Mouse (Mus musculus) natural killer cell, adult 2 months (primary cell): ENCODE results near the gene Hspa1a.
"Not testable (repeated sequence)": the region's sequence is repeated elsewhere in the genome, so short reads cannot be mapped to it uniquely, and the experiment has no call there.

ENCODE experiments used
- DNase-seq, 2 experiments: peaks; one replicate each; pipeline ENCODE4 v3.0.0; 2022; ENCODE audit warnings: low spot score in 2 of 2

Hspa1a gene

GRCm38 (mm10) chr17:34948721-34949552 lies 23.0 kb downstream of the Hspa1a start:
- not testable (repeated sequence) for DNase-seq

GRCm38 (mm10) chr17:34947606-34948005 lies 24.4 kb downstream of the Hspa1a start:
- no peak for DNase-seq

- no peak for DNase-seq
These were observed 25.3 kb downstream of the Hspa1a start for GRCm38 (mm10) chr17:34946486-34947140.

GRCm38 (mm10) chr17:34944362-34944761 lies 27.6 kb downstream of the Hspa1a start:
- no peak for DNase-seq

- no peak for DNase-seq
These were observed 28.7 kb downstream of the Hspa1a start for GRCm38 (mm10) chr17:34943128-34943815.

- DNase-seq: peak in 1 of 2 experiments; percentile 17
These were observed 30.5 kb downstream of the Hspa1a start for GRCm38 (mm10) chr17:34941344-34942041.

GRCm38 (mm10) chr17:34937960-34938505 lies 33.9 kb downstream of the Hspa1a start:
- DNase-seq: no peak

GRCm38 (mm10) chr17:34934830-34935229 lies 37.1 kb downstream of the Hspa1a start:
- DNase-seq: no peak

GRCm38 (mm10) chr17:34934031-34934430 lies 37.9 kb downstream of the Hspa1a start:
- no peak for DNase-seq

- peak in 1 of 2 experiments; percentile 66 for DNase-seq
These were observed 39.7 kb downstream of the Hspa1a start for GRCm38 (mm10) chr17:34932287-34932686.

GRCm38 (mm10) chr17:34931735-34932098 lies 40.2 kb downstream of the Hspa1a start:
- peak; percentile 13 to 35 for DNase-seq

GRCm38 (mm10) chr17:34931061-34931734 lies 40.8 kb downstream of the Hspa1a start, which contains the start of gene Neu1:
Neu1 (plus strand) TSS chr17:34931253.
- peak; percentile 96 to 97 for DNase-seq

GRCm38 (mm10) chr17:34928841-34929240 lies 43.1 kb downstream of the Hspa1a start:
- DNase-seq: no peak

- DNase-seq: no peak
These were observed 44.5 kb downstream of the Hspa1a start for GRCm38 (mm10) chr17:34927306-34928019.

- no peak for DNase-seq
These were observed 47.7 kb downstream of the Hspa1a start for GRCm38 (mm10) chr17:34924258-34924657.

GRCm38 (mm10) chr17:34922939-34923338 lies 49.0 kb downstream of the Hspa1a start:
- no peak for DNase-seq
